Mouse (Mus musculus) neural tube, embryonic 13.5 days (tissue): ENCODE results near the gene Ifnb1. TPM values are rescaled to one million over a fixed set of nuclear protein-coding genes. Genes with fewer than 3 reads are reported as not detected.
"Not testable (repeated sequence)": the region's sequence is repeated elsewhere in the genome, so short reads cannot be mapped to it uniquely, and the experiment has no call there.

Experiments used
- ATAC-seq: fragments of 200-750 bp; cut with Nextera tagmentation; 2 replicates; pipeline ENCODE4 v1.8.0; 2017; ENCODE audit warnings: low read depth, mild to moderate bottlenecking, moderate TSS enrichment, moderate library complexity
- H3K27ac ChIP-seq: fragments of 300-500 bp; sonication (generic); replicated peaks from 2 replicates; pipeline ENCODE4 v1.5.1; 2015; ENCODE audit warnings: moderate library complexity, mild to moderate bottlenecking, inconsistent platforms
- H3K27me3 ChIP-seq: fragments of 300-500 bp; sonication (generic); 2 replicates; pipeline ENCODE4 v1.6.1; 2015; ENCODE audit warnings: mild to moderate bottlenecking, inconsistent platforms
- H3K36me3 ChIP-seq: fragments of 300-500 bp; sonication (generic); 2 replicates; pipeline ENCODE4 v1.6.1; 2015; ENCODE audit warnings: mild to moderate bottlenecking, inconsistent platforms
- H3K4me1 ChIP-seq: fragments of 300-500 bp; sonication (generic); replicated peaks from 2 replicates; pipeline ENCODE4 v1.6.1; 2015; ENCODE audit warnings: inconsistent platforms
- H3K4me2 ChIP-seq: fragments of 300-500 bp; sonication (generic); 2 replicates; pipeline ENCODE4 v1.6.1; 2015; ENCODE audit warnings: inconsistent platforms, mild to moderate bottlenecking, moderate library complexity
- H3K4me3 ChIP-seq: fragments of 300-500 bp; sonication (generic); 2 replicates; pipeline ENCODE4 v1.5.1; 2015; ENCODE audit warnings: mild to moderate bottlenecking, inconsistent platforms
- H3K9ac ChIP-seq: fragments of 300-500 bp; sonication (generic); 2 replicates; pipeline ENCODE4 v1.6.1; 2015; ENCODE audit warnings: moderate library complexity, mild to moderate bottlenecking, inconsistent platforms
- H3K9me3 ChIP-seq: fragments of 300-500 bp; sonication (generic); 2 replicates; pipeline ENCODE4 v1.6.1; 2016; ENCODE audit warnings: inconsistent platforms
- WGBS: fragments of 180-500 bp; shearing (Covaris S2); methylation state at CpG from one replicate; pipeline ENCODE4 v1.1.7; 2015; 5-methylcytosine and 5-hydroxymethylcytosine counted together
- polyA plus RNA-seq: library from polyadenylated mRNA; unstranded; fragments of >200 nt; fragmentation: Nextera tagmentation; extraction: Ambion mirVana; gene quantifications from 2 replicates; pipeline ENCODE4 v1.2.1, GENCODE M21; 2015

Ifnb1 gene
- polyA plus RNA-seq: not detected in 2 replicates

- 81% methylated on average over 4 of the region's 4 CpGs for WGBS
- Histone ChIP-seq H3K9me3 (no peaks in the 10 kb centered on the region), H3K4me2 (no peak within 1 kb of the TSS), H3K27me3 (no peaks in the 10 kb centered on the region), H3K4me3 (no peak within 1 kb of the TSS), H3K9ac (no peak within 1 kb of the TSS), H3K36me3 (no peaks in the 10 kb centered on the region), H3K27ac (no peak within 1 kb of the TSS), H3K4me1 (no peaks in the 10 kb centered on the region)
- ATAC-seq: no peak
Measured at GRCm38 (mm10) chr4:88522674-88523073, at the start of gene Ifnb1. Gene Ifnb1 (minus strand): TSS chr4:88522774.

GRCm38 (mm10) chr4:88571698-88572097 lies 49.1 kb upstream of the Ifnb1 start, which contains the start of gene Ifna14:
Gene Ifna14 (minus strand): TSS chr4:88571798.
- WGBS: 85% methylated on average over 1 of the region's 1 CpGs
- H3K9me3 ChIP-seq: no peaks in the 10 kb centered on the region

GRCm38 (mm10) chr4:88561791-88562190 lies 39.2 kb upstream of the Ifnb1 start:
- ATAC-seq: no peak
- no peaks in the 10 kb centered on the region for H3K9me3 ChIP-seq
- no peak overlapping the region for H3K9ac ChIP-seq
- no peaks in the 10 kb centered on the region for H3K4me1 ChIP-seq
- H3K4me3 ChIP-seq: no peak overlapping the region
- H3K36me3 ChIP-seq: no peaks in the 10 kb centered on the region
- H3K27me3 ChIP-seq: no peaks in the 10 kb centered on the region
- WGBS: 100% methylated on average over 1 of the region's 1 CpGs
- H3K27ac ChIP-seq: no peak overlapping the region
- H3K4me2 ChIP-seq: no peak overlapping the region

More at GRCm38 (mm10) chr4:88571698-88572097, 49.1 kb upstream of the Ifnb1 start, which contains the start of gene Ifna14:
- Histone ChIP-seq H3K4me1 (no peaks in the 10 kb centered on the region), H3K27ac (no peak within 1 kb of the TSS), H3K36me3 (no peaks in the 10 kb centered on the region), H3K27me3 (no peaks in the 10 kb centered on the region), H3K4me3 (no peak within 1 kb of the TSS), H3K9ac (no peak within 1 kb of the TSS), H3K4me2 (no peak within 1 kb of the TSS)
- ATAC-seq: no peak

- not testable (repeated sequence) for H3K36me3 ChIP-seq, H3K27ac ChIP-seq, H3K27me3 ChIP-seq, H3K4me1 ChIP-seq, H3K9ac ChIP-seq, H3K4me2 ChIP-seq, ATAC-seq, H3K9me3 ChIP-seq, H3K4me3 ChIP-seq
Measured at GRCm38 (mm10) chr4:88558145-88558544, 35.6 kb upstream of the Ifnb1 start, which contains the start of gene Ifna15. Gene Ifna15 (minus strand): TSS chr4:88558245.

- no peaks in the 10 kb centered on the region for H3K36me3 ChIP-seq
- ATAC-seq: peak; percentile 61; the same call in 1 of the 2 replicates
- peak overlapping the region; percentile 23 for H3K4me3 ChIP-seq
- H3K4me2 ChIP-seq: peak overlapping the region; percentile 50
- no peak overlapping the region for H3K27ac ChIP-seq
- H3K27me3 ChIP-seq: no peaks in the 10 kb centered on the region
- no peaks in the 10 kb centered on the region for H3K9me3 ChIP-seq
- no peak overlapping the region for H3K9ac ChIP-seq
- peaks cover 4% of the 10 kb centered on the region; the same call in 1 of the 2 replicates for H3K4me1 ChIP-seq
- WGBS: 33% methylated on average over 22 of the region's 22 CpGs
Measured at GRCm38 (mm10) chr4:88550161-88550945, 27.8 kb upstream of the Ifnb1 start.

GRCm38 (mm10) chr4:88547986-88548385 lies 25.4 kb upstream of the Ifnb1 start:
- 91% methylated on average over 1 of the region's 1 CpGs for WGBS

GRCm38 (mm10) chr4:88543649-88544234 lies 21.2 kb upstream of the Ifnb1 start:
- WGBS: 48% methylated on average over 2 of the region's 2 CpGs
- Histone ChIP-seq H3K27ac (no peak overlapping the region), H3K9ac (no peak overlapping the region), H3K4me1 (no peaks in the 10 kb centered on the region), H3K4me2 (no peak overlapping the region), H3K9me3 (no peaks in the 10 kb centered on the region), H3K36me3 (no peaks in the 10 kb centered on the region), H3K4me3 (no peak overlapping the region), H3K27me3 (no peaks in the 10 kb centered on the region)
- peak; percentile 72 for ATAC-seq

More at GRCm38 (mm10) chr4:88547986-88548385, 25.4 kb upstream of the Ifnb1 start:
- Histone ChIP-seq H3K4me1 (peaks cover 4% of the 10 kb centered on the region; the same call in 1 of the 2 replicates), H3K27me3 (no peaks in the 10 kb centered on the region), H3K27ac (no peak overlapping the region), H3K4me3 (no peak overlapping the region), H3K9me3 (no peaks in the 10 kb centered on the region), H3K4me2 (no peak overlapping the region), H3K36me3 (no peaks in the 10 kb centered on the region), H3K9ac (no peak overlapping the region)
- ATAC-seq: no peak

- WGBS: 79% methylated on average over 12 of the region's 12 CpGs
- Histone ChIP-seq H3K36me3 (no peaks in the 10 kb centered on the region), H3K9ac (no peak overlapping the region), H3K4me1 (peaks cover 5% of the 10 kb centered on the region; the same call in 1 of the 2 replicates), H3K27ac (no peak overlapping the region), H3K4me3 (no peak overlapping the region), H3K27me3 (no peaks in the 10 kb centered on the region), H3K4me2 (no peak overlapping the region), H3K9me3 (no peaks in the 10 kb centered on the region)
- no peak for ATAC-seq
Measured at GRCm38 (mm10) chr4:88537328-88537727, 14.8 kb upstream of the Ifnb1 start.

- no peak overlapping the region for H3K4me2 ChIP-seq
- H3K9ac ChIP-seq: no peak overlapping the region
- no peaks in the 10 kb centered on the region for H3K36me3 ChIP-seq
- H3K27ac ChIP-seq: no peak overlapping the region
- no peak overlapping the region for H3K4me3 ChIP-seq
- 66% methylated on average over 7 of the region's 7 CpGs for WGBS
- no peaks in the 10 kb centered on the region for H3K27me3 ChIP-seq
- H3K4me1 ChIP-seq: peaks cover 5% of the 10 kb centered on the region; the same call in 1 of the 2 replicates
- no peak for ATAC-seq
- H3K9me3 ChIP-seq: no peaks in the 10 kb centered on the region
Measured at GRCm38 (mm10) chr4:88536640-88537039, 14.1 kb upstream of the Ifnb1 start.

- Histone ChIP-seq H3K9me3 (no peaks in the 10 kb centered on the region), H3K4me1 (peaks cover 5% of the 10 kb centered on the region; the same call in 1 of the 2 replicates), H3K36me3 (no peaks in the 10 kb centered on the region), H3K9ac (no peak overlapping the region), H3K4me2 (no peak overlapping the region), H3K4me3 (no peak overlapping the region), H3K27me3 (no peaks in the 10 kb centered on the region), H3K27ac (no peak overlapping the region)
- WGBS: 95% methylated on average over 1 of the region's 1 CpGs
- no peak for ATAC-seq
Measured at GRCm38 (mm10) chr4:88535742-88536141, 13.2 kb upstream of the Ifnb1 start.

- no peak overlapping the region for H3K4me3 ChIP-seq
- no peak for ATAC-seq
- 86% methylated on average over 1 of the region's 1 CpGs for WGBS
- H3K36me3 ChIP-seq: no peaks in the 10 kb centered on the region
- H3K4me1 ChIP-seq: peaks cover 5% of the 10 kb centered on the region; the same call in 1 of the 2 replicates
- no peak overlapping the region for H3K9ac ChIP-seq
- H3K9me3 ChIP-seq: no peaks in the 10 kb centered on the region
- no peak overlapping the region for H3K27ac ChIP-seq
- H3K4me2 ChIP-seq: no peak overlapping the region
- H3K27me3 ChIP-seq: no peaks in the 10 kb centered on the region
Measured at GRCm38 (mm10) chr4:88534903-88535302, 12.3 kb upstream of the Ifnb1 start.

GRCm38 (mm10) chr4:88533499-88533898 lies 10.9 kb upstream of the Ifnb1 start:
- no peak overlapping the region for H3K27ac ChIP-seq
- H3K9ac ChIP-seq: no peak overlapping the region
- H3K4me1 ChIP-seq: peaks cover 5% of the 10 kb centered on the region; the same call in 1 of the 2 replicates
- no peaks in the 10 kb centered on the region for H3K36me3 ChIP-seq
- H3K9me3 ChIP-seq: no peaks in the 10 kb centered on the region
- WGBS: 84% methylated on average over 2 of the region's 2 CpGs
- H3K4me3 ChIP-seq: no peak overlapping the region
- H3K27me3 ChIP-seq: no peaks in the 10 kb centered on the region
- H3K4me2 ChIP-seq: no peak overlapping the region
- no peak for ATAC-seq
